Mouse (Mus musculus) layer of hippocampus, adult 2 months (tissue): ENCODE measurements around the gene Chp2. TPM values are rescaled to one million over a fixed set of nuclear protein-coding genes. Genes with fewer than 3 reads are reported as not detected.

Experiments
- DNase-seq, 2 experiments: peaks; one replicate each; pipeline ENCODE4 v3.0.0; 2022; ENCODE audit warnings: low spot score in 2 of 2
- H3K27ac ChIP-seq: fragments of 200-600 bp; 2 replicates; pipeline ENCODE4 v1.8.1; 2022
- H3K4me3 ChIP-seq: fragments of 200-600 bp; 2 replicates; pipeline ENCODE4 v1.8.1; 2022; ENCODE audit warnings: mild to moderate bottlenecking
- CTCF ChIP-seq: fragments of 200-600 bp; conservative IDR thresholded peaks from 2 replicates; pipeline ENCODE4 v1.8.1; 2022; ENCODE audit warnings: antibody characterized with exemption, mild to moderate bottlenecking, moderate library complexity
- long read RNA-seq, 2 experiments: library from polyadenylated mRNA; stranded (forward); transcript quantifications; one replicate each; pipeline ENCODE4 v2.0.0; 2021; ENCODE audit warnings: borderline mapping rate in 2 of 2
- total RNA-seq, 2 experiments: library from RNA; stranded (reverse); gene quantifications; 2 replicates each; pipeline ENCODE4 v1.2.3; 2021

Chp2 gene
- 1 to 10 TPM; 2.7 to 3.3 TPM for total RNA-seq
- long read RNA-seq, experiment 1, partial matches to known transcripts: 0 of 1 reads
- long read RNA-seq, experiment 1, other reads (novel, unspliced or antisense): 1 of 1 reads
- long read RNA-seq, experiment 2: 0 reads

GRCm38 (mm10) chr7:122219315-122219801 lies at the start of gene Chp2:
Chp2 (plus strand) TSS chr7:122219496.
- TF ChIP-seq CTCF: no peak
- no peak for DNase-seq
- Histone ChIP-seq H3K4me3 (peak within 1 kb of the TSS; percentile 39), H3K27ac (no peak within 1 kb of the TSS)

GRCm38 (mm10) chr7:122170705-122171104 lies 48.6 kb upstream of the Chp2 start:
- Histone ChIP-seq H3K4me3 (no peak overlapping the region), H3K27ac (no peak overlapping the region)
- no peak for TF ChIP-seq CTCF
- DNase-seq: no peak

DNA sequence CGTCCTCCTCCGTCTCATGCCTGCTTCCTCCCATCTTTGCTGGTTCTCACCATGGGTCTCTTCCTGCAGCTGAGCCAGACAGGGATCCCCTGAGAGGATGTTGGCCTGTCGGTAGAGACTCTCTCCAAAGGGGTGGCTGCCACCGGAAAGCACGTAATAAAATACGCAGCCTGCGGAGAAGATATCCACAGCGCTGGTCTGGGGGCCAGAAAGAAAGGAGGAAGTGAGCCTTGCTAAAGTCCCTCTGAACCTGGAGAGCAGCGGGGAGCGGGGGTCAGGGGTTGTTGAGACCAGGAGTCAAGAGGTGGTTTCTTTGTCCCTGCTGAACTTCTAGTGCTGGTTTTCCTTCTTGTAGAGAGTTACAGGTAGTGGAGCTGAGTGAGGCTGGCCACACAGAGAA lies 47.7 kb upstream of the Chp2 start:
- no peak for TF ChIP-seq CTCF
- Histone ChIP-seq H3K27ac (no peak overlapping the region), H3K4me3 (no peak overlapping the region)
- no peak for DNase-seq

- TF ChIP-seq CTCF: no peak
- Histone ChIP-seq H3K27ac (no peak overlapping the region), H3K4me3 (no peak overlapping the region)
- no peak for DNase-seq
Observed at GRCm38 (mm10) chr7:122180720-122181119, 38.6 kb upstream of the Chp2 start.

DNA sequence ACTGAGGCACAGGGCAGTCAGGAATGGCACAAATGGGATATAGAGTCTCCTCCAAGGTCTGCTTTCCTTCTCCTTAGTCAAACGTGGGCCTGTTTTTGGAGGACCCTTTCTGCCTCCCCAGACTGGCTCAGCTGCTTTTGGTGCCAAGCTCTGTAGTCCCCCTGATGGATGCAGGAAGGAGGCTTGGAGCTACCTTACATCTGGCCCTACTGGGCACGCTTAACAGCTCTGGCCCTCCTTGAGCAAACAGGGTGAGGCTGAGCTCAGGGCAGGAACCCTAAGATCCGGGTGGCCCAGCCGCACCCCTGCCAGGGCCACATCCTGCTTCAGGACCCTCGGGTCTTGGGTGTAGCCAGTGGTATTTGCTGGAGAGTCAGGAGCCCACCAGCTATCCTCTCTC lies 34.7 kb upstream of the Chp2 start:
- no peak overlapping the region for H3K4me3 ChIP-seq
- H3K27ac ChIP-seq: no peak overlapping the region
- no peak for TF ChIP-seq CTCF
- DNase-seq: no peak

GRCm38 (mm10) chr7:122186043-122186442 lies 33.3 kb upstream of the Chp2 start, which contains the start of gene Ern2:
Ern2 (minus strand) TSS chr7:122186207.
- TF ChIP-seq CTCF: no peak
- no peak within 1 kb of the TSS for H3K27ac ChIP-seq
- peak within 1 kb of the TSS; percentile 20; the same call in 1 of the 2 replicates for H3K4me3 ChIP-seq
- DNase-seq: no peak

DNA sequence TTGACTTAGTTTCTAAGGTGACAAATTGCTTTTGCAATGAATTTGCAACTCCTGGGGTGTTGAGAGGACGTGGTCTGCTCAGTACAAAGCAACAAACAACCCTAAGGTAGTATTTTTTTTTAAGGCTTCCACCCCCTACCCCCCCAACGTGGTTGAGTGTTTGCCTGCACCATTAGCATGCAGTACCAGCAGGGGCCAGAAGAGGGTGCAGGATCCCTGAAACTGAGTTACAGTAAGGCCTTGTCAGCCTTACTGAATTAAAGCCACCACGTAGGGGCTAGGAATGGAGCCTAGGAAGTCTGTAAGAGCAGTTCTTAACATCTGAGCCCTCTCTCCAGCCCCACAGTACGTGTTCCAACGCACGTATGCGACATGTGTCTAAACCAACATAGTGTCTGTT lies 29.8 kb upstream of the Chp2 start:
- H3K4me3 ChIP-seq: no peak overlapping the region
- peak in 1 of 2 experiments; percentile 53 for DNase-seq
- no peak overlapping the region for H3K27ac ChIP-seq
- peak; percentile 78 for TF ChIP-seq CTCF

- H3K27ac ChIP-seq: no peak overlapping the region
- no peak for DNase-seq
- TF ChIP-seq CTCF: no peak
- H3K4me3 ChIP-seq: no peak overlapping the region
Observed at GRCm38 (mm10) chr7:122191097-122191496, 28.2 kb upstream of the Chp2 start.

DNA sequence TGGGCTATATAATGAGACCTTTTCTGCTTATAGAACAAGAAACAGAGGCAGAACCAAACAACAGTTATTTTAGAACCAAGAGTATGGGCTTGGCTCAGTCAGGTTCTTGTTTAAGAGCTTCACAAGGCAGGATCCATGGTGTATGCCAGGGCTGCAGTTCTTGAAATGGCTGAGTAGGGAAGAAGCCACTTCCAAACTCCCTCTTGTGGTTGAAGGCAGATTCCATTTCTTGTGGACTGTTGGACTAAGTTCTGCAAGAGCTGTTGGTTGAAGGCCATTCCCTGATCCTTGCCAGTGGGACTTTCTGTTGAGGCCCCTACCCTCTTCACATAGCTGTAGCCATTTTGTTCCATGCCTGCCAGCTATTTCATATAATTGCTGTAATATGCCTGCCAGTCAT lies 25.4 kb upstream of the Chp2 start:
- peak; percentile 41 for TF ChIP-seq CTCF

GRCm38 (mm10) chr7:122196771-122197170 lies 22.5 kb upstream of the Chp2 start:
- no peak for TF ChIP-seq CTCF
- H3K4me3 ChIP-seq: no peak overlapping the region
- no peak overlapping the region for H3K27ac ChIP-seq
- no peak for DNase-seq

More for the DNA sequence above, 25.4 kb upstream of the Chp2 start:
- Histone ChIP-seq H3K4me3 (no peak overlapping the region), H3K27ac (no peak overlapping the region)
- DNase-seq: no peak

- no peak overlapping the region for H3K27ac ChIP-seq
- no peak overlapping the region for H3K4me3 ChIP-seq
- DNase-seq: peak; percentile 29 to 67
- peak; percentile 91 for TF ChIP-seq CTCF
Observed at GRCm38 (mm10) chr7:122197306-122197705, 22.0 kb upstream of the Chp2 start.

DNA sequence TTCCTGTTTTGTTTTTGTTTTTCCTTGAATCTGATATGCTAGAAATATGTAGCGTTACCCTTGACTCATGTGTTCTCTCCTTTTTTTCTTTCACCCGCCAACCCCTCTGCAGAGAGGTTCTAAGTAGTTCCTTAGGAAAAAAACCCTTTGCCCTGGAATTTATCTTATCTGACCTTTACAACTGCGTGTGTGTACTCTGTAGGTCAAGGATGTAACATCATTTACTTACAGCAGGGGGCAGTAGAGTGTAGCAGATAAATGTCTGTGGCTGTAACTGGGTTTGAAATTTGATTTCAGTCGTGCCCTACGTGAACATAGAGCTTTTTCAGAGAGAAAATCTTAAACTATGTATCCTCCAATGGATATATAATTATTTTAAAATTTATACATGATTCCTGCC lies 20.0 kb upstream of the Chp2 start:
- no peak overlapping the region for H3K4me3 ChIP-seq
- peak; percentile 95 for TF ChIP-seq CTCF
- peak; percentile 45 to 58 for DNase-seq
- H3K27ac ChIP-seq: no peak overlapping the region

GRCm38 (mm10) chr7:122203936-122204335 lies 15.4 kb upstream of the Chp2 start:
- DNase-seq: no peak
- TF ChIP-seq CTCF: no peak
- H3K27ac ChIP-seq: no peak overlapping the region
- no peak overlapping the region for H3K4me3 ChIP-seq

GRCm38 (mm10) chr7:122206121-122206520 lies 13.2 kb upstream of the Chp2 start:
- H3K27ac ChIP-seq: no peak overlapping the region
- no peak overlapping the region for H3K4me3 ChIP-seq
- DNase-seq: no peak
- TF ChIP-seq CTCF: no peak
